Mouse (Mus musculus) hindbrain, embryonic 12.5 days (tissue): ENCODE measurements around the gene Tfap4. TPM values are rescaled to one million over a fixed set of nuclear protein-coding genes. Genes with fewer than 3 reads are reported as not detected.
"Not testable (repeated sequence)": the region's sequence is repeated elsewhere in the genome, so short reads cannot be mapped to it uniquely, and the experiment has no call there.

Experiments used
- ATAC-seq: fragments of 200-750 bp; cut with Nextera tagmentation; 2 replicates; pipeline ENCODE4 v1.8.0; 2017; ENCODE audit warnings: moderate TSS enrichment; ENCODE audit not compliant: low FRiP score
- H3K27ac ChIP-seq: fragments of 300-500 bp; sonication (generic); 2 replicates; pipeline ENCODE4 v1.5.1; 2016; ENCODE audit warnings: mild to moderate bottlenecking
- H3K27me3 ChIP-seq: fragments of 300-500 bp; sonication (generic); 2 replicates; pipeline ENCODE4 v1.6.1; 2016; ENCODE audit warnings: mild to moderate bottlenecking
- H3K36me3 ChIP-seq: fragments of 300-500 bp; sonication (generic); 2 replicates; pipeline ENCODE4 v1.6.1; 2016; ENCODE audit warnings: mild to moderate bottlenecking
- H3K4me1 ChIP-seq: fragments of 300-500 bp; sonication (generic); 2 replicates; pipeline ENCODE4 v1.6.1; 2016
- H3K4me2 ChIP-seq: fragments of 300-500 bp; sonication (generic); replicated peaks from 2 replicates; pipeline ENCODE4 v1.6.1; 2016; ENCODE audit warnings: mild to moderate bottlenecking
- H3K4me3 ChIP-seq: fragments of 300-500 bp; sonication (generic); 2 replicates; pipeline ENCODE4 v1.5.1; 2016; ENCODE audit warnings: mild to moderate bottlenecking
- H3K9ac ChIP-seq: fragments of 300-500 bp; sonication (generic); 2 replicates; pipeline ENCODE4 v1.6.1; 2016; ENCODE audit warnings: mild to moderate bottlenecking, moderate library complexity
- H3K9me3 ChIP-seq: fragments of 300-500 bp; sonication (generic); replicated peaks from 2 replicates; pipeline ENCODE4 v1.6.1; 2016; ENCODE audit warnings: mild to moderate bottlenecking
- WGBS: fragments of 180-500 bp; shearing (Covaris S2); methylation state at CpG from one replicate; pipeline ENCODE4 v1.1.7; 2016; 5-methylcytosine and 5-hydroxymethylcytosine counted together
- polyA plus RNA-seq: library from polyadenylated mRNA; unstranded; fragments of >200 nt; fragmentation: Nextera tagmentation; extraction: Ambion mirVana; gene quantifications from 2 replicates; pipeline ENCODE4 v1.2.1, GENCODE M21; 2016

Gene Tfap4
- polyA plus RNA-seq, 1 experiment from 2014 or later, result 13.1 TPM

DNA sequence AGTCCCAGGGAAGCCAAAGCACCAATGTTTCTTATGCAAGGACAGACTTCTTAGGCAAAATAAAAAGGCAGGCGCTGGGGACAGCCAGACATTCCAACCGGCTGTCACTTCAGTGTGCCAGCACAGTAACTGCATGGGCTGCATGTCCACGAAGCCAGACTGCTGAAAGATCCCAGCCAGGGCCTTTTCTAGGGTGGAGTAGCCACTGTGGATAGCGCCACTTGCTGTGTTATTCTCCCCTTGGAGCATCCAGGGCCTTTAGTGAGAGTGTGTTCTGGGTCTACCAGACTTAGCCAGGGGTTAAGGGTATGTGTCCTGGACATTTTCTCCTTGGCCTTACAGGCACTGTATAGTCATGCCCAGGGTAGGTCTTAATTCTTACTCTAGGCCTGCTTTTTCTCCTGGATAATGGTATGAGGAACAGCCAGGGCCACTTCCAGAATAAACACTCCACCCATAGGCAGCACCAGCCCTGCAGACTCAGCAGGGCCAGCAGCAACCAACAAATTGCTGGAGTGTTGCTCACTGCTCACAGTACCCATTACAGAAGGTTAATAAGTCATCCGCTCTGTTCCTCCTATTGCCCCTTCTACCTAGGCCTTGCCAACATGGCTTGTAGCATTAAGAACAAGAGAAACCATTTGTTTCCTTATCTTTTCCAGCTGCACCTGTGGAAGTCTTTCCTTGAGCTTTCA is 28.0 kb upstream of the Tfap4 start:
- peak overlapping the region; percentile 86 for H3K27ac ChIP-seq
- H3K4me2 ChIP-seq, result no peak overlapping the region
- WGBS, result 61% methylated on average over 5 of the region's 5 CpGs

GRCm38 (mm10) chr16:4586531-4587123 is 27.0 kb upstream of the Tfap4 start:
- H3K4me1 ChIP-seq, result peaks cover 13% of the 10 kb centered on the region
- no peaks in the 10 kb centered on the region for H3K27me3 ChIP-seq
- H3K9ac ChIP-seq, result peak overlapping the region; percentile 63
- H3K9me3 ChIP-seq, result no peaks in the 10 kb centered on the region
- peak overlapping the region; percentile 65 for H3K4me2 ChIP-seq
- under 1% methylated on average over 39 of the region's 43 CpGs for WGBS
- H3K4me3 ChIP-seq, result peak overlapping the region; percentile 47
- H3K36me3 ChIP-seq, result peaks cover 6% of the 10 kb centered on the region
- H3K27ac ChIP-seq, result peak overlapping the region; percentile 86
- ATAC-seq, result peak; percentile 98

More for the DNA sequence above, 28.0 kb upstream of the Tfap4 start:
- Histone ChIP-seq H3K4me1 (peaks cover 17% of the 10 kb centered on the region), H3K4me3 (no peak overlapping the region), H3K9ac (no peak overlapping the region), H3K27me3 (no peaks in the 10 kb centered on the region), H3K9me3 (no peaks in the 10 kb centered on the region), H3K36me3 (peaks cover 6% of the 10 kb centered on the region)
- no peak for ATAC-seq

DNA sequence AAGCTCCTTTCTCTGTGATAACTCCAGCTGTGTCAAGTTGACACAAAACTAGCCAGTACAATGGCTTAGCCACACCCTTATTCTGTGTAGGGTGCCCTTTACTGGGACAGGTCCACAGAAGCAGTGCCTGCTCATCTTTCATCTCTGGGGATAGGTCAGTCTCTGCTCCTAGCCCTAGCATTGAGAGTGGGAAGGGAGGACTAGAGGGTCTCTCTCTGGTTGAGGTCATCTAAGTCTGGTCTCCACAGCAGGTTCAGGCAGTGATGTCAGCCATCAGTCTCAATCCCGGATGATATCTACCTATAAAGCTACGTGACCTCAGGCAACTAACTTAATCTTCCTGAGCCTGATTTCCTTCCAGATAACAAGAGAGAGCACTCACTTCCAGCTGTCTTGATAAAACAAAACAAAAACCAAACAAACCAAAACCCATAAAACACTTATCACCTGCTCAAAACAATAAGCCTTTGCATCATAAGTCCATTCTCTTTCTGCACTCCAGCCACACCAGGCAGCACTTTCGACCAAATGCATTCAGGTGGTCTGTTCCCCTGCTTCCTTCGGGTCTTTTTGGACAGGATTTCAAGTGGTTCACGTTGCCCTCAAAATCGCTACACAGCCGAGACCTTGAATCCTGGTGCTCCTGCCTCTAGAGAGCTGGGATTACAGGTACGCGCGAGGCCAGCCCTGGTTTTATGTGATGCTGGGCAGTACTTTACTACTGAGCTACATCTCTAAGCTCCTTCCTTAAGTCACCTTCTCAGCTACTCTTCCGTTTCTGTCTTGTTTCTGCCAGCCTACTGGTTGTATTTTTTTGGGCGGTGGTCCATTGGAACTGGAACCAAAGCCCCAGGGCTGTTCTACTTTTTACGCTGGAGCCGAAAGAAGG is 26.2 kb upstream of the Tfap4 start:
- Histone ChIP-seq H3K4me3 (peak overlapping the region; percentile 47), H3K27me3 (no peaks in the 10 kb centered on the region), H3K27ac (peak overlapping the region; percentile 86), H3K36me3 (peaks cover 6% of the 10 kb centered on the region), H3K4me1 (peaks cover 13% of the 10 kb centered on the region), H3K4me2 (peak overlapping the region; percentile 65), H3K9me3 (no peaks in the 10 kb centered on the region), H3K9ac (peak overlapping the region; percentile 63)
- peak; percentile 64 for ATAC-seq
- 6% methylated on average over 14 of the region's 14 CpGs for WGBS

DNA sequence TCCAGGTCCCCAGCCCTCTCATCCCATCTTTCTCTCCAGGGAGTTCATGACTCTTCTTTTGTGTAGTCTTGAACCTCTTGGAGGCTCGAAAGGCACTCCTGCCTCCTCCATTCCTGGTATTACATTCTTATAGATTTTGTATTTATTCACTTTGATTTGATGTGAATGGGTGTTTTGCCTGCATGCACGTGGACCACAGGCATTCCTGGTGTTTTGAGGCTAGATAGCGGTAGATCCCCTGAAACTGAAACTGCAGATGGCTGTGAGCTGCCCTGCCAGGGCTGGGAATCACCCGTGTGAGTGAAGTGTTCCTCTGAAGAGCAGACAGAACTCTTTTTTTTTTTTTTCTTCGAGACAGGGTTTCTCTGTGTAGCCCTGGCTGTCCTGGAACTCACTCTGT is 24.8 kb upstream of the Tfap4 start:
- Histone ChIP-seq H3K36me3 (no peaks in the 10 kb centered on the region), H3K9me3 (no peaks in the 10 kb centered on the region), H3K9ac (no peak overlapping the region), H3K27me3 (no peaks in the 10 kb centered on the region), H3K4me3 (no peak overlapping the region), H3K27ac (no peak overlapping the region), H3K4me2 (no peak overlapping the region), H3K4me1 (peaks cover 13% of the 10 kb centered on the region)
- 83% methylated on average over 5 of the region's 5 CpGs for WGBS
- no peak for ATAC-seq

DNA sequence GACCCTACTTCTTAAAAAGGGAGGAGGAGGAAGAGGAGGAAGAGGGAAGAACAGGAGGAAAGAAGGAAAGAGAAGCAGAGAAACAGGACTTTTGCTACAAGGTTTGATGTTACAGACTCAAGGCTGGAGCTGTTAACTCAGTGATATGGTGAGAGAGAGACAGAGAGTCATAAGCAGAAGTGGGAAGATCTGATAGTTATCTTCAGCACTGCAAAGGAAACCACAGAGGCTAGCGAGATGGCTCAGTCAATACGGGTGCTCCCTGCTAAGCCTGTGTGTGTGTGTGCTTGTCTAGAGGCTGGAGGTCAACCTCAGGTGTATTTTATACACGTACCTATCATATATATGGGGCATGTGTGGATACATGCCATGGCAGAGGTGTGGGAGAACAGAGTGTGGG is 24.2 kb upstream of the Tfap4 start:
- no peak overlapping the region for H3K4me2 ChIP-seq
- H3K36me3 ChIP-seq, result no peaks in the 10 kb centered on the region
- 78% methylated on average over 3 of the region's 3 CpGs for WGBS

GRCm38 (mm10) chr16:4581179-4581578 is 21.5 kb upstream of the Tfap4 start:
- not testable (repeated sequence) for H3K9ac ChIP-seq, H3K27me3 ChIP-seq, H3K4me2 ChIP-seq, ATAC-seq, H3K27ac ChIP-seq, H3K36me3 ChIP-seq, H3K4me3 ChIP-seq, H3K4me1 ChIP-seq, H3K9me3 ChIP-seq
- 96% methylated on average over 3 of the region's 4 CpGs for WGBS

More for the DNA sequence above, 24.2 kb upstream of the Tfap4 start:
- H3K4me3 ChIP-seq, result no peak overlapping the region
- no peaks in the 10 kb centered on the region for H3K27me3 ChIP-seq
- H3K4me1 ChIP-seq, result peaks cover 13% of the 10 kb centered on the region
- no peaks in the 10 kb centered on the region for H3K9me3 ChIP-seq
- H3K27ac ChIP-seq, result no peak overlapping the region
- no peak for ATAC-seq
- no peak overlapping the region for H3K9ac ChIP-seq

- ATAC-seq, result no peak
- H3K27ac ChIP-seq, result no peak overlapping the region
- WGBS, result 78% methylated on average over 7 of the region's 7 CpGs
Measured at GRCm38 (mm10) chr16:4578630-4579029, 19.0 kb upstream of the Tfap4 start.

GRCm38 (mm10) chr16:4576873-4577272 is 17.2 kb upstream of the Tfap4 start:
- Histone ChIP-seq H3K4me2 (no peak overlapping the region), H3K36me3 (no peaks in the 10 kb centered on the region), H3K27ac (no peak overlapping the region), H3K4me3 (no peak overlapping the region), H3K27me3 (no peaks in the 10 kb centered on the region), H3K9ac (no peak overlapping the region), H3K9me3 (no peaks in the 10 kb centered on the region), H3K4me1 (no peaks in the 10 kb centered on the region)
- ATAC-seq, result no peak
- 55% methylated on average over 2 of the region's 2 CpGs for WGBS

More at GRCm38 (mm10) chr16:4578630-4579029, 19.0 kb upstream of the Tfap4 start:
- H3K27me3 ChIP-seq, result no peaks in the 10 kb centered on the region
- H3K4me1 ChIP-seq, result no peaks in the 10 kb centered on the region
- no peak overlapping the region for H3K4me3 ChIP-seq
- H3K9ac ChIP-seq, result no peak overlapping the region
- no peaks in the 10 kb centered on the region for H3K36me3 ChIP-seq
- no peak overlapping the region for H3K4me2 ChIP-seq
- H3K9me3 ChIP-seq, result no peaks in the 10 kb centered on the region

- no peak overlapping the region for H3K4me3 ChIP-seq
- H3K4me2 ChIP-seq, result no peak overlapping the region
- no peaks in the 10 kb centered on the region for H3K27me3 ChIP-seq
- H3K9me3 ChIP-seq, result no peaks in the 10 kb centered on the region
- 46% methylated on average over 2 of the region's 2 CpGs for WGBS
- no peak for ATAC-seq
- H3K9ac ChIP-seq, result no peak overlapping the region
- no peaks in the 10 kb centered on the region for H3K36me3 ChIP-seq
- H3K4me1 ChIP-seq, result peaks cover under 1% of the 10 kb centered on the region; the same call in 1 of the 2 replicates
- no peak overlapping the region for H3K27ac ChIP-seq
Measured at GRCm38 (mm10) chr16:4576038-4576437, 16.4 kb upstream of the Tfap4 start.

DNA sequence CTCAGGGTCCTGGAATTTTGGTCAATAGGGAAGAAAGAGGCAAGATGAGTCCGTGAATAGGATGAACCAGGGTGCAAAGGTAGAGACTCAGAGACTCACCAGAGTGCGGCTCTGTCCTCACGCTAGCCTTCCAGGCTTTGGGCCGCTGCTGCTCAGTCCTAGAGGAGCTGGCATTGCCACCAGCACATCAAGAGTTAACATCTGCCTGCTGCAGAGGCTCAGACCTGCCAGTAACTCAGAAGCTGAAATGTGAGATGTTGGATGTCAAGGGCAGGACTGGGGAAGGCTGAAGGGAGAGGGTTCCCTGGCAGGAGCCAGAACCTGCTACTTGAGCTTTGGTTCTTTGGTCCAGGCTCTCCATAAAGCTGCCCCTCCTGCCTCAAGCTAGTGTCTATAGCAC is 11.1 kb upstream of the Tfap4 start:
- no peak for ATAC-seq
- Histone ChIP-seq H3K4me3 (no peak overlapping the region), H3K4me2 (no peak overlapping the region), H3K27me3 (no peaks in the 10 kb centered on the region), H3K4me1 (peaks cover 5% of the 10 kb centered on the region), H3K27ac (no peak overlapping the region), H3K36me3 (no peaks in the 10 kb centered on the region), H3K9me3 (no peaks in the 10 kb centered on the region), H3K9ac (no peak overlapping the region; the same call in 1 of the 2 replicates)
- WGBS, result 52% methylated on average over 4 of the region's 4 CpGs

GRCm38 (mm10) chr16:4567912-4568311 is 8.3 kb upstream of the Tfap4 start:
- no peak overlapping the region for H3K9ac ChIP-seq
- peak; percentile 58; the same call in 1 of the 2 replicates for ATAC-seq
- H3K4me1 ChIP-seq, result peaks cover 5% of the 10 kb centered on the region
- H3K9me3 ChIP-seq, result no peaks in the 10 kb centered on the region
- H3K4me3 ChIP-seq, result no peak overlapping the region
- H3K36me3 ChIP-seq, result no peaks in the 10 kb centered on the region
- H3K4me2 ChIP-seq, result no peak overlapping the region
- H3K27me3 ChIP-seq, result 0 out of 2 replicates have a peak, but pooled peaks cover 3% of the 10 kb centered on the region
- no peak overlapping the region for H3K27ac ChIP-seq
- WGBS, result 18% methylated on average over 4 of the region's 4 CpGs
